Mouse (Mus musculus): ENCODE data around the gene Gba2.
A peak's percentile ranks its signal among the peaks of the same experiment; 100 is the strongest.
"Not testable (repeated sequence)": the region's sequence is repeated elsewhere in the genome, so short reads cannot be mapped to it uniquely, and the experiment has no call there.

The Gba2 gene

GRCm38 (mm10) chr4:43553891-43554290 is 24.8 kb downstream of the Gba2 start:
- DNase-seq (ENCODE audit: low read depth, low spot score): no peak

- no peak for DNase-seq (ENCODE audit: low read depth, low spot score)
These were observed 26.2 kb downstream of the Gba2 start for GRCm38 (mm10) chr4:43552437-43552836.

DNA sequence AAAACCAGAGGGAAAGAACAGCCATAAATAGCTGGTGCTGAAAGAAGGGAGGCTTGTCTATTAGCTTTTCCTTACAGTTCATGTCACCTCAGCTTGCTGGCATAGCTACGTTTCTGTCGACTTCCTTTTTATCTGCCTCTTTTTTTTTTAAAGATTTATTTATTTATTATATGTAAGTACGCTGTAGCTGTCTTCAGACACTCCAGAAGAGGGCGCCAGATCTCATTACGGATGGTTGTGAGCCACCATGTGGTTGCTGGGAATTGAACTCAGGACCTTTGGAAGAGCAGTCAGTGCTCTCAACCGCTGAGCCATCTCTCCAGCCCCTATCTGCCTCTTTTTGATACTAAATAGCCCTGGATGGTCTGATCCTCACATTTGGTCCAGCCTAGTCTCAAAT is 26.8 kb downstream of the Gba2 start:
- DNase-seq (ENCODE audit: low read depth, low spot score): not testable (repeated sequence)

DNA sequence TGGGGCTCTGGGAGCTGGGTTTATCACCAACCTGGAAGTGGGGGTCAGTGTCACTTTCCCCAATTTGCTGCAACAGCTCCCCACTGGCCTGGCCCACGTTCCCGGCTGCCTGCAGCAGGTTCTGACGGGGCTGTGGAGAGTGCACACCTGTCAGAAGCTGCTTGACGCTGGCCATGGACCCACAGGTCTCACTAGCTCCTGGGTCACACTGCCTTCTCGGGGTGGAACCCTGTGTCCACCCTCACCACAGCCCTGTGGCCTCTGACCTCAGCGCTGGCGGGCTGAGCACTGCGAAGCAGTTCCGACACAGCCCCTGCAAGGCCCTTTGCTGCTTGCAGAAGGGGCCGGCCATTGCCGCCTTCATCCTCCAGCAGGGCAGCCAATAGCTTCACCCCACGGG is 29.6 kb downstream of the Gba2 start:
- DNase-seq (ENCODE audit: low read depth, low spot score): no peak

GRCm38 (mm10) chr4:43547160-43547559 is 31.5 kb downstream of the Gba2 start:
- no peak for DNase-seq (ENCODE audit: low read depth, low spot score)

DNA sequence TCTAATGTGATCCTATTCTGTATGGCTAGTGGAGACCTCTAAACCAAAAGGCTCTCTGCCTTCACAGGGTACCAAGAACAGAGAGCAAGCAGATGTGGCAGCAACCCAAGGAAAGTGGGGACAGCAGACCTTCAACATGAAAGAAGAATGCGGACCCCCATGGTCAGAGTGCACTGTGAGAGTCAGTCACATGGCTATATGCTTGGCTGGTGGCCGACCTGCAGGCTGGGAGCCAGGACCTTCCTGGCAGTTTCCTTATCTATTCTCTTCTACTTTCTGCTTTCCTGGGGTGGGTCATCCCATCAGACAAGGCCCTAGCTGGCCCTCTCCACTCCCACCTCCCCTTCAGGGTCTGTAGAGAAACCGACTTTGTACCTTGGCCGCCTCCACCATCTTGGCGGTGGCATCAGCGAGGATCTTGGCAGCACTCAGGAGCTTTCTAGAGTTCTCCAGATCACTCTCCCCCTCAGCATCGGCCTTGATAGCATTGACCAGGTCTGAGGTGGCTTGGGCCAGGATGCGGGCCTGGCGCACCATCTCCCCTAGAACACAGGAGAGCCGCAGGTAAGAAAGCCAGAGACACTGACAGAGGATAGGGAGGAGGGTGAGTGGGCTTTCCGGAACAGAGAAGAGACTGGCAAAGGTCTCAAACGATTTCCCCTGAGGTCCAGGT is 32.2 kb downstream of the Gba2 start:
- no peak for DNase-seq (ENCODE audit: low read depth, low spot score)

GRCm38 (mm10) chr4:43542044-43542443 is 36.6 kb downstream of the Gba2 start:
- DNase-seq (ENCODE audit: low read depth, low spot score): no peak

GRCm38 (mm10) chr4:43536031-43536430 is 42.6 kb downstream of the Gba2 start:
- no peak for DNase-seq (ENCODE audit: low read depth, low spot score)

DNA sequence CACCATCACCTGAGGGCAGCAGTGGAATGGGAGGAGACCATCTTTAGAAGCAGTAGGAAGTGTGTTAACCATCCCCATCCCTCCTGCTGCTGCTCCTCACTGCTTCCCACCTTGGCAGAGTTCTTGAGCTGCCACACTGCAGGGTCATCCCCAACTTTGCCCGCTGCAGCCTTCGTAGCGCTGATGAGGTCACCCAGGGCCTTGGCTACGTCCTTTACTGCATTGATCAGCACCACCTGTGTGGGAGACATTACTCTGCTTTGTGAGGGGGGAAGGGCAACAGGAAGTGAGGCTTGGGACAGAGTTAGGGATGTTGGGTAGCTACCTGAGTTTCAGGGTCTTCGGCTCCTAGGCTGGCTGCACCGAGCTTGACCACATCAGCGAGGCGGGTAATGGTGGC is 43.0 kb downstream of the Gba2 start:
- DNase-seq (ENCODE audit: low read depth, low spot score): no peak

- DNase-seq (ENCODE audit: low read depth, low spot score): no peak
These were observed 45.4 kb downstream of the Gba2 start for GRCm38 (mm10) chr4:43533270-43533669.

GRCm38 (mm10) chr4:43530581-43530980 is 48.1 kb downstream of the Gba2 start:
- DNase-seq (ENCODE audit: low read depth, low spot score): peak; percentile 52

- no peak for DNase-seq (ENCODE audit: low read depth, low spot score)
These were observed 48.6 kb downstream of the Gba2 start for GRCm38 (mm10) chr4:43530081-43530501.

GRCm38 (mm10) chr4:43528487-43528886 is 50.2 kb downstream of the Gba2 start:
- no peak for DNase-seq (ENCODE audit: low read depth, low spot score)

GRCm38 (mm10) chr4:43527880-43528279 is 50.8 kb downstream of the Gba2 start:
- DNase-seq (ENCODE audit: low read depth, low spot score): no peak

- DNase-seq (ENCODE audit: low read depth, low spot score): peak; percentile 74
These were observed 58.7 kb downstream of the Gba2 start for GRCm38 (mm10) chr4:43519956-43520355.

DNA sequence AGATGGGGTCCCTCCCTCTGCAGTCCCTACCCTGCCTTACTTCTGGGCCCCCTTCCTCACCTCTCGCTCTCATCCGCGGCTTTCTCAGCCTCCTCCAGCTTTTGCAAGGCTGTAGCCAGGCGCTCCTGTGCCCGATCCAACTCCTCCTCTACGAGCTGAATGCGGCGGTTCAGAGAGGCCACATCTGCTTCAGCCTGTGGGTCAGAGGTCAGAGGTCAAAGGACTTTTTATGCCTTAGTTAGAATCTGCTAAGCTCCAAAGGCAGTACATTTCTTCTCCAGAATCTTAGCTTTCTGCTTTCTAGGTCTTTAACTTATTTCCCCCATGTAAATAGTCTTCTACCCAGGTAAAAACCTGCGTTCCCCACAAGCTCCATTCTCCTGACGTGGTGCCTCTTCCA is 59.1 kb downstream of the Gba2 start:
- DNase-seq (ENCODE audit: low read depth, low spot score): no peak
